Mouse (Mus musculus) liver, postnatal 0 days (tissue): ENCODE results near the gene Rnf43. TPM values are rescaled to one million over a fixed set of nuclear protein-coding genes. Genes with fewer than 3 reads are reported as not detected.

Experiments used
- ATAC-seq: fragments of 200-750 bp; cut with Nextera tagmentation; 2 replicates; pipeline ENCODE4 v1.8.0; 2017; ENCODE audit warnings: mild to moderate bottlenecking, moderate library complexity
- DNase-seq: peaks from one replicate; pipeline ENCODE4 v3.0.0-alpha.2; 2016
- H3K27ac ChIP-seq: fragments of 300-500 bp; sonication (generic); 2 replicates; pipeline ENCODE4 v1.5.1; 2014; ENCODE audit warnings: antibody characterized with exemption, moderate library complexity, mild to moderate bottlenecking, low read depth
- H3K27me3 ChIP-seq: fragments of 300-500 bp; sonication (generic); 2 replicates; pipeline ENCODE4 v1.6.1; 2014; ENCODE audit warnings: low read length, control low read depth, mixed read lengths; ENCODE audit not compliant: insufficient read depth
- H3K36me3 ChIP-seq: fragments of 300-500 bp; sonication (generic); replicated peaks from 2 replicates; pipeline ENCODE4 v1.6.1; 2014; ENCODE audit warnings: mild to moderate bottlenecking, control low read depth, low read length, moderate library complexity, mixed read lengths; ENCODE audit not compliant: insufficient read depth
- H3K4me1 ChIP-seq: fragments of 300-500 bp; sonication (generic); 2 replicates; pipeline ENCODE4 v1.6.1; 2014; ENCODE audit warnings: antibody characterized with exemption, mild to moderate bottlenecking, control low read depth; ENCODE audit not compliant: insufficient read depth
- H3K4me2 ChIP-seq: fragments of 300-500 bp; sonication (generic); 2 replicates; pipeline ENCODE4 v1.6.1; 2014; ENCODE audit warnings: low read depth, mild to moderate bottlenecking, low read length, moderate library complexity, mixed read lengths
- H3K4me3 ChIP-seq: fragments of 300-500 bp; sonication (generic); 2 replicates; pipeline ENCODE4 v1.5.1; 2014; ENCODE audit warnings: low read depth, low read length
- H3K9ac ChIP-seq: fragments of 300-500 bp; sonication (generic); replicated peaks from 2 replicates; pipeline ENCODE4 v1.6.1; 2014; ENCODE audit warnings: mild to moderate bottlenecking, moderate library complexity
- H3K9me3 ChIP-seq: fragments of 300-500 bp; sonication (generic); 2 replicates; pipeline ENCODE4 v1.6.1; 2016; ENCODE audit warnings: mild to moderate bottlenecking, control low read depth, low read length, mixed read lengths
- CTCF ChIP-seq: sonication (generic); IDR thresholded peaks from 2 replicates; pipeline ENCODE4 v1.5.1; 2016; ENCODE audit warnings: antibody characterized with exemption, low read depth
- EP300 ChIP-seq: IDR thresholded peaks from 2 replicates; pipeline ENCODE4 v1.6.1; 2016; ENCODE audit warnings: antibody characterized with exemption, low read depth, mild to moderate bottlenecking
- WGBS: fragments of 180-500 bp; shearing (Covaris S2); extraction: QIAGEN DNeasy Blood & Tissue Kit; methylation state at CpG from one replicate; pipeline ENCODE4 v1.1.7; 2014; ENCODE audit not compliant: insufficient replicate concordance; 5-methylcytosine and 5-hydroxymethylcytosine counted together
- polyA plus RNA-seq: library from polyadenylated mRNA; unstranded; fragments of >200 nt; fragmentation: Nextera tagmentation; extraction: Ambion mirVana; gene quantifications from 2 replicates; pipeline ENCODE4 v1.2.1, GENCODE M21; 2015

Rnf43 gene
- polyA plus RNA-seq, 1 experiment from 2014 or later, result 4.2 TPM

- Histone ChIP-seq H3K4me3 (peak overlapping the region; percentile 45), H3K27ac (peak overlapping the region; percentile 99), H3K9ac (peak overlapping the region; percentile 76), H3K27me3 (no peaks in the 10 kb centered on the region), H3K9me3 (no peaks in the 10 kb centered on the region), H3K4me1 (peaks cover 54% of the 10 kb centered on the region), H3K36me3 (peaks cover 18% of the 10 kb centered on the region), H3K4me2 (peak overlapping the region; percentile 77)
- WGBS, result 21% methylated on average over 19 of the region's 19 CpGs
- ATAC-seq (peak; percentile 52), DNase-seq (peak; percentile 82)
- TF ChIP-seq EP300 (no peak), CTCF (peak; percentile 40)
Observed at GRCm38 (mm10) chr11:87748132-87749119, 85.9 kb downstream of the Rnf43 start.

DNA sequence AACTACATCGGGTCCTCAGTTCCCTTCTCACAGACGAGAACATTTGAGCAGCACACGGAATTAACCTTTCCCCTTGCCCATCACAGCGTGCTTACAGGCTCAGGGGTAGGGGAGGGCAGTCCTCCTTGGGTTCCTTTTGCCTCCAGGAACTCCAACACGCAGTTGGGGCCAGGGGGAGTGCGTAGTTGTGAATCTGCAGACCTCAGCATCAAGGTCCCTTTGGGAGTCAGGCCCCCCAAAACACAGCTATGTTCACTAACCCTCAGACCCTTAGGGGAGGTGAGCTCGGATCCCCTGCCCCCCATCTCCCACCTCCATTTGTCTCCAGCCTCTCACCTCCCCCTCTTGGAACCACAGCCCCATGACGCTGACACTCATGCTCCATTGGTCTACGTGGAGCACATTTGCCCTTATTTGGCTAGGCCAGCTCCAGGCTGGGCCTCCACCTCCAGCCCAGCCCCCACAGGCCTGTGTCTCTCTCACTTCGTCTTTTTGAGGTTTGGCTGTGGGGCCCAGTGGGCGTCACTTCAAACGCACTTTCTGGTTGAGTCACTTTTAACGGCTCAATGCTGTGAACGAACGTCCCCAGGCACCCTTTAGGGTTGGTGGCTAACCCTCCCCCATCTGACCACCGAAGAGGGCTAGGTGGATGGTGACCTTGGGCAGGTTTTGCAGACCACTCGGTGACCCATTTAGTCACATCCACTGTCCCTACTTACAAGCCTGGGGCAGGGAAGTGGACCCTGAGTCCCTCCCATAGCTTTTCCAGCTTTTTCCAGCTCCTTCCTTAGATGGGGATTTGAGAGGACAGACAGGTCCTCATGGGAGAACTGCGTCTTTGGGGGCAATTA lies 86.9 kb downstream of the Rnf43 start:
- peak overlapping the region; percentile 45 for H3K4me3 ChIP-seq
- TF ChIP-seq EP300, result peak; percentile 85
- TF ChIP-seq CTCF, result no peak
- WGBS, result 18% methylated on average over 18 of the region's 18 CpGs
- H3K36me3 ChIP-seq, result peaks cover 9% of the 10 kb centered on the region
- DNase-seq (peak; percentile 90), ATAC-seq (peak; percentile 83)
- H3K9ac ChIP-seq, result peak overlapping the region; percentile 76
- H3K27me3 ChIP-seq, result no peaks in the 10 kb centered on the region
- H3K9me3 ChIP-seq, result no peaks in the 10 kb centered on the region
- H3K4me2 ChIP-seq, result peak overlapping the region; percentile 77
- peak overlapping the region; percentile 99 for H3K27ac ChIP-seq
- H3K4me1 ChIP-seq, result peaks cover 64% of the 10 kb centered on the region

DNA sequence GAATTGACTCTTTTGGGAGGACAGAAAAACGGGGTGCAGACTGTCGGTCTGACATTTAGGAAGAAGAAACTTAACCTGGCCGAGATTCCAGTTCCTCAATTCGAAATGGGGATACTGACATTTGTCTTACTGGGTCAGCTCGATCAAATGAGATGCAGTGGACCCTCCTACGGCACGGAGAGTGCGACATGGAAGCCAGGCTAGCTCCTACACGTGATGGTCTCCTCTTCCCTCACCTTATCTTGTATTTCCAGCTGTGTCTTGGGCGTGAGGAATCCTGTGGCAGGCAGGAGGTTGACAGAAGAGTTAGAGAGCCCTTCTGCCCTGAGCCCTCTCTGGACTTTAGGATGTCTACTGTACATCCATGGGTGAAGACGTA lies 87.5 kb downstream of the Rnf43 start:
- TF ChIP-seq CTCF, result no peak
- TF ChIP-seq EP300, result peak; percentile 78
- Histone ChIP-seq H3K36me3 (peaks cover 3% of the 10 kb centered on the region), H3K4me3 (peak overlapping the region; percentile 45), H3K4me1 (peaks cover 64% of the 10 kb centered on the region), H3K9ac (peak overlapping the region; percentile 76), H3K27ac (peak overlapping the region; percentile 99), H3K4me2 (peak overlapping the region; percentile 77), H3K9me3 (no peaks in the 10 kb centered on the region), H3K27me3 (no peaks in the 10 kb centered on the region)
- 26% methylated on average over 11 of the region's 11 CpGs for WGBS
- ATAC-seq (peak; percentile 73), DNase-seq (peak; percentile 64)

DNA sequence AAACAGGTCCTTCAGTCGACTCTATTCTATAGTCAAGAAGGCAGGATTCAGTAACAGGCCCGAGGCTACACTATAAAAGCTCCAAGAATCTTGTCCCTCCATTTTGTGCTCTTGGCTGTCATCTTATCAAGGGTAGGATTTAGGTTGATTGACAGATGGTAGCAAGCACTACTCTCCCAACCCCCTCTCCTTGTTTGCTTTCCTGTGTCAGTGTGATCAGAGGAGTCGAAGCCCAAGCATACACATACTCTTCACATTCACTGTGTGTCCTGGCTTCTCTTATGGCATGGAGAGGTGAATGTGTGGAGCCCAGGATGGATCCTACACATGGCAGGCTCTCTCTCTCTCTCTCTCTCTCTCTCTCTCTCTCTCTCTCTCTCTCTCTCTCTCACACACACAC lies 88.0 kb downstream of the Rnf43 start:
- Histone ChIP-seq H3K27ac (peak overlapping the region; percentile 99), H3K9me3 (no peaks in the 10 kb centered on the region), H3K27me3 (no peaks in the 10 kb centered on the region), H3K4me3 (peak overlapping the region; percentile 45), H3K36me3 (no peaks in the 10 kb centered on the region), H3K4me1 (peaks cover 65% of the 10 kb centered on the region), H3K9ac (peak overlapping the region; percentile 76), H3K4me2 (peak overlapping the region; percentile 77)
- WGBS, result 26% methylated on average over 3 of the region's 3 CpGs
- peak; percentile 9 for ATAC-seq
- TF ChIP-seq CTCF (no peak), EP300 (no peak)
- DNase-seq, result no peak

GRCm38 (mm10) chr11:87751031-87751430 lies 88.5 kb downstream of the Rnf43 start:
- TF ChIP-seq CTCF (no peak), EP300 (no peak)
- WGBS, result 27% methylated on average over 8 of the region's 8 CpGs
- no peak for ATAC-seq
- H3K27me3 ChIP-seq, result no peaks in the 10 kb centered on the region
- no peaks in the 10 kb centered on the region for H3K9me3 ChIP-seq
- H3K4me1 ChIP-seq, result peaks cover 65% of the 10 kb centered on the region
- peak overlapping the region; percentile 76 for H3K9ac ChIP-seq
- peak overlapping the region; percentile 45 for H3K4me3 ChIP-seq
- no peaks in the 10 kb centered on the region for H3K36me3 ChIP-seq
- peak overlapping the region; percentile 77 for H3K4me2 ChIP-seq
- H3K27ac ChIP-seq, result peak overlapping the region; percentile 99
- peak; percentile 50 for DNase-seq

DNA sequence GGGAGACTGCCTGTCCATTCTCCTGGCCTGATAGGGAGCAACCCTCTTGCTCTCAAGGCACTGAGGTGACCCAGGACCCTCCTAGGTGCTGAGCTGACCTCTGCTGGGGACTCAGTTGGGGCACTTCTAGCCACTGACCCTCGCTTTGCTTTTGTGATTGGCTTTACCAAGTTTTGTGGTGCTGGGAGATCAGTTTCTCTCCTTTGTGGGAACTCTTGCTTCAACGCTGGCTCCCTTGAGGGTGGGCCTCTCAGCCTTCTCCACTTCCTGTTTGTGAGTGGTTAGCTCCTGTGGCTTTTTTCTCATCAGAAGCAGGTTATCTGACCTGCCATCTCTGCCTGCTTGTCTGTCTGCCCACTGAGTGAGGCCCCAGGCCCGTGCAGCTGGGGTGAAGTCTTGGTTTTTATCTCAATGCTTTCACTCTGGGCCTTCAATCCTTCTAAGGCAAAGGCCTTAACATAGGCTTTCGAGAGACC lies 89.0 kb downstream of the Rnf43 start:
- no peak for ATAC-seq
- Histone ChIP-seq H3K27me3 (no peaks in the 10 kb centered on the region), H3K27ac (peak overlapping the region; percentile 99), H3K9ac (peak overlapping the region; percentile 76), H3K9me3 (no peaks in the 10 kb centered on the region), H3K4me2 (peak overlapping the region; percentile 77), H3K4me1 (peaks cover 62% of the 10 kb centered on the region), H3K36me3 (no peaks in the 10 kb centered on the region; the same call in 1 of the 2 replicates), H3K4me3 (peak overlapping the region; percentile 45)
- WGBS, result 21% methylated on average over 4 of the region's 4 CpGs
- peak; percentile 63 for DNase-seq
- TF ChIP-seq CTCF (no peak), EP300 (peak; percentile 72; the same call in 1 of the 2 replicates)
